Mouse (Mus musculus): ENCODE results near the gene Adamtsl2.

DNA sequence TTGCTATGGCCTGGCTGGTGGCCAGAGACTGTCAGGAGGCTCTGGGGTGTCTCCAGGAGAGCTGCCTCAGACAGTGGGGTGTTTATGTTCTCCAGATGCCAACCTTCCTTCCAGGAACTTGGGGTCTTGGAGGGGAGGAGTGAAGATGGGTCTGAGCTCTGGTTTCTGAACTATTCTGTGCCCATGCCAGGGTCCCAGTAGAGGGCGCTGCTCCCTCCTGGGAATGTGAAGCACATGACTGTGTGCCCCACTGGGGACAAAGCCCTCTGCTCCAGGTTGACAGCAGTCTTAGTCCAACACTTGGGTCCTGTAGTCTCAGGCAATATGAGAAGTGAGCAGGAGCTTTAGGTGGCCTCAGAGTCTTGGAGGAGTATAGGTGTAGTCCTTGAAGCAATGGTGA lies 39.9 kb upstream of the Adamtsl2 start:
- TF ChIP-seq CTCF (IDR thresholded peaks at IDR 0.05; ENCODE audit: control insufficient read depth, insufficient read depth, insufficient replicate concordance, low read depth, low read length) (peak; percentile 37; the same call in 1 of the 2 replicates), POLR2A (IDR thresholded peaks at IDR 0.05; ENCODE audit: control insufficient read depth, low read depth, low read length) (no peak)

Measured in testis, adult 2 months (tissue).